Mouse (Mus musculus): ENCODE measurements around the gene Dusp3. TPM values are rescaled to one million over a fixed set of nuclear protein-coding genes. Genes with fewer than 3 reads are reported as not detected.
A peak's percentile ranks its signal among the peaks of the same experiment; 100 is the strongest.

The Dusp3 gene
- 18.4 and 22.7 TPM in 2 replicates for polyA plus RNA-seq (2015; fragmentation: Nextera tagmentation; extraction: Ambion mirVana)

DNA sequence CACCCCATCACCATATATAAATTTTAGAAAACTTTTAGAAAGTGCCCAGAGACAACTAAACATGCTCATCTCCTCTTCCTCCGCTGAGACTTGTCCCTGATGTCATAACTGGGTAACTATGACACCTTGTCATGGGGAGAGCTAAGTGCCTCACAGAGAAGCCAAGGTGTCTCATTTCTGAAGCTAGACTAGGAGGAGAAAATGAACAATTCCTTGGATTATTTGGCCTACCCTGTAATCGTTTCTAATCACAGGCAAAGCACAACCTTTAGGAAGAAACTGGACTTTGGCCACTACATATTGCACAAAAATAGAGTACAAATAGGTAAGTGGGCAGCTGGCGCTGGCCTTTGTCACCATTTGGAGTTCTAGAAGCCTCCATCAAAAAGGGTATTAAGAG, at the start of gene Dusp3:
TSS of gene Dusp3 (minus strand) at position 101 of the 400 bp plus-strand sequence.
- ATAC-seq (0 out of 2 replicates have a peak, but pooled peaks have one; percentile 19), DNase-seq (no peak)
- Histone ChIP-seq H3K9ac (replicated peaks) (no peak within 1 kb of the TSS), H3K9me3 (ENCODE audit: low read length) (no peaks in the 10 kb centered on the region), H3K27me3 (ENCODE audit: insufficient read depth, low read length) (no peaks in the 10 kb centered on the region), H3K4me2 (ENCODE audit: low read depth, low read length) (no peak within 1 kb of the TSS), H3K4me1 (ENCODE audit: insufficient read depth) (peaks cover 14% of the 10 kb centered on the region), H3K36me3 (replicated peaks; ENCODE audit: insufficient read depth, low read length) (no peaks in the 10 kb centered on the region), H3K4me3 (ENCODE audit: low read depth, low read length) (no peak within 1 kb of the TSS), H3K27ac (ENCODE audit: low read depth) (peak within 1 kb of the TSS; percentile 61)
- TF ChIP-seq CTCF (IDR thresholded peaks at IDR 0.05; ENCODE audit: low read depth) = no peak
- no peak; the same call in 1 of the 2 replicates for TF ChIP-seq EP300 (IDR thresholded peaks at IDR 0.05; ENCODE audit: low read depth)
- WGBS (ENCODE audit: insufficient replicate concordance) = 66% methylated on average over 3 of the region's 3 CpGs

GRCm38 (mm10) chr11:102036336-102036735, 49.5 kb upstream of the Dusp3 start:
- ATAC-seq (no peak), DNase-seq (no peak)
- Histone ChIP-seq H3K27ac (ENCODE audit: low read depth) (no peak overlapping the region), H3K9ac (replicated peaks) (no peak overlapping the region), H3K4me2 (ENCODE audit: low read depth, low read length) (no peak overlapping the region), H3K4me3 (ENCODE audit: low read depth, low read length) (no peak overlapping the region), H3K27me3 (ENCODE audit: insufficient read depth, low read length) (no peaks in the 10 kb centered on the region), H3K36me3 (replicated peaks; ENCODE audit: insufficient read depth, low read length) (no peaks in the 10 kb centered on the region), H3K9me3 (ENCODE audit: low read length) (no peaks in the 10 kb centered on the region), H3K4me1 (ENCODE audit: insufficient read depth) (no peaks in the 10 kb centered on the region)
- WGBS (ENCODE audit: insufficient replicate concordance) = 68% methylated on average over 7 of the region's 7 CpGs
- no peak for TF ChIP-seq CTCF (IDR thresholded peaks at IDR 0.05; ENCODE audit: low read depth)
- TF ChIP-seq EP300 (IDR thresholded peaks at IDR 0.05; ENCODE audit: low read depth) = no peak

DNA sequence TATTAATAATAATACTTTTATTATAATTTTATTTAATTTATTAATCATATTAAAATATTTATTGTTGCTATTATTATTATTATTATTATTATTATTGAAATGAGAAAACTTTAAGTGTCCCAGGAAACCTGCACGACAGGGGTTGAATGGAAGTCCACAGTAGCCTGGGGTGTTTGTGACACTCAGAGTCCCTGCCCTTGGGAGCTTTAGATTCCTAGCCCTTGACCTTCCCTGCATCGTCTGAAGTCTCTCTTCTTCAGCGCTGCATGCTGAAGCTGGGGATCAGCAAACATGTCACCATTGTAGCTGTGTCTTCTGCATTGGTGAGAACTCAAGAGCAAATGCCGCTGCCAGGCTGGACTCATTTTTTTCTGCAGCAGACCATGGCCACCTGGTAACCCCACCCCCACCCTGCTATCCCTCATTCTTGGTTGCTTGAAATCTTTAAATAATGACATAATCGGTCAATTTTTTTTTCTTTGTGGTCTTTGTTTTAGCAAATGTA, 48.7 kb upstream of the Dusp3 start:
- ATAC-seq (no peak), DNase-seq (no peak)
- Histone ChIP-seq H3K36me3 (replicated peaks; ENCODE audit: insufficient read depth, low read length) (no peaks in the 10 kb centered on the region), H3K4me2 (ENCODE audit: low read depth, low read length) (no peak overlapping the region), H3K4me1 (ENCODE audit: insufficient read depth) (no peaks in the 10 kb centered on the region), H3K27ac (ENCODE audit: low read depth) (no peak overlapping the region), H3K27me3 (ENCODE audit: insufficient read depth, low read length) (no peaks in the 10 kb centered on the region), H3K9me3 (ENCODE audit: low read length) (no peaks in the 10 kb centered on the region), H3K9ac (replicated peaks) (no peak overlapping the region), H3K4me3 (ENCODE audit: low read depth, low read length) (no peak overlapping the region)
- no peak for TF ChIP-seq EP300 (IDR thresholded peaks at IDR 0.05; ENCODE audit: low read depth)
- no peak for TF ChIP-seq CTCF (IDR thresholded peaks at IDR 0.05; ENCODE audit: low read depth)
- 74% methylated on average over 5 of the region's 5 CpGs for WGBS (ENCODE audit: insufficient replicate concordance)

DNA sequence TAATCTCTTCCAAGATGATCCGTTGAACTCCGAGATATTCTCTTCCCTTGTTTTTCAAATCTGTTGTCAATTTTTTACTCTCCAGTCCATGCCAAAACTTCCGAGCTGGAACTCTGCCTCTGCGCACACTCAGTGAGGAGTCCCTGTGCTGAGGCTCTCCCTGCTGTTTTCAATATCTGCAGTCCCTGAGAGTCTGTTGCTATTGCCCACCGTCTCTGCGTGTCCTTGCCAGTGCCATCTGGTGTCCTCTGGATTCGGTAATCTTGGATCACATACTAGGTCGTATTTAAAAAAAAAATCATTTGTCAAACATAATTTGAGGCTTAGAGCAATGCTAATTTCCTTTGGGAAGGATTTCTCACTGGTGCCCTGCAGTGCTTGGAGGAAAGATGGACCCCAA, 48.1 kb upstream of the Dusp3 start:
- no peak for DNase-seq
- Histone ChIP-seq H3K4me3 (ENCODE audit: low read depth, low read length) (no peak overlapping the region), H3K4me1 (ENCODE audit: insufficient read depth) (no peaks in the 10 kb centered on the region), H3K36me3 (replicated peaks; ENCODE audit: insufficient read depth, low read length) (no peaks in the 10 kb centered on the region), H3K27ac (ENCODE audit: low read depth) (no peak overlapping the region), H3K4me2 (ENCODE audit: low read depth, low read length) (no peak overlapping the region), H3K27me3 (ENCODE audit: insufficient read depth, low read length) (no peaks in the 10 kb centered on the region), H3K9ac (replicated peaks) (no peak overlapping the region), H3K9me3 (ENCODE audit: low read length) (no peaks in the 10 kb centered on the region)
- no peak for TF ChIP-seq CTCF (IDR thresholded peaks at IDR 0.05; ENCODE audit: low read depth)
- TF ChIP-seq EP300 (IDR thresholded peaks at IDR 0.05; ENCODE audit: low read depth) = no peak
- ATAC-seq = no peak
- 74% methylated on average over 8 of the region's 8 CpGs for WGBS (ENCODE audit: insufficient replicate concordance)

DNA sequence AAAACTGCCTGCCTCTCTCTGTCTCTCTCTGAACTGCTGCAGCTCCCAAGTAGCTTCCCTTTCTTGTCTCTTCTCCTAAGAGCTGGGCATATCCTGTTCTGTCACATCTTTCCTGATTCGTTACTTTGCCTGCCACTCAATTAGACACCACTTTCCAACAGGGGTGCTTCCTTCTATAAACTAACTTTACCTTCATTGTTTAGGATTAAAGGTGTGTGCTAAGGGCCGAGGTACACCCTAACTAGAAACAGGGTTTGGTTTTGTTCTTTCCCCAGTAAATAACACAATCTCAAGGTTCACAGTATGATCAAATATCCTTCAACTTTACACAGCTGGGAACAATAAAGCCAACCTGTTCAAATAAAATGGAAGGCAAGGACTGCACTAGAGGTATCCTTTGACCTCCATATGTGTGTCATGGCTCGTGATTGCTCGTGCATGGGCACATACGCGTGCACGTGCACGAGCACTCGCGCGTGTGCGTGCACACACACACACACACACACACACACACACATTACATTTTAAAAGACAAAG, 46.3 kb upstream of the Dusp3 start:
- no peaks in the 10 kb centered on the region for H3K9me3 ChIP-seq (ENCODE audit: low read length)
- no peak for ATAC-seq
- 80% methylated on average over 12 of the region's 12 CpGs for WGBS (ENCODE audit: insufficient replicate concordance)

DNA sequence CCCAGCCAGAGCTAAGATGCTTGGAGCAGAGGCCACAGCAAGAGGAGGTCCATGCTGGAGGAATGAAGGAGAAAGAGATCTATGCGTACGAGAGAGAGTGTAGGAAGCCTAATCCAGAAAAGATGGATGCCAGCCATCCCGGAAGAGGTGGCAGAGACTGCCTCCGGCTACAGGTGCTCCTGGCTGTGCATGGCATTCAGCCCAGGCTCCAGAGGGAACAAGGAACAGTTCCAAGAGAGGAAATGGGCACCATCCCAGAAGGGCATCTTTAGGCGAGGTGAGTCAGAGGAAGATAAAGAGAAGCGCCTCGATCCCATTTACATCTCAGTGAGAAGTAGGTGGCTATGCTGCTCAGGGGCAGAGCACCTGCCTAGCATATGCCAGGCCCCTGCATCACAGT, 44.3 kb upstream of the Dusp3 start:
- TF ChIP-seq CTCF (IDR thresholded peaks at IDR 0.05; ENCODE audit: low read depth) (no peak), EP300 (IDR thresholded peaks at IDR 0.05; ENCODE audit: low read depth) (no peak)
- Histone ChIP-seq H3K27ac (ENCODE audit: low read depth) (no peak overlapping the region), H3K4me3 (ENCODE audit: low read depth, low read length) (no peak overlapping the region), H3K9me3 (ENCODE audit: low read length) (no peaks in the 10 kb centered on the region), H3K9ac (replicated peaks) (no peak overlapping the region), H3K27me3 (ENCODE audit: insufficient read depth, low read length) (peaks cover 16% of the 10 kb centered on the region), H3K36me3 (replicated peaks; ENCODE audit: insufficient read depth, low read length) (no peaks in the 10 kb centered on the region), H3K4me2 (ENCODE audit: low read depth, low read length) (no peak overlapping the region), H3K4me1 (ENCODE audit: insufficient read depth) (0 out of 2 replicates have a peak, but pooled peaks cover 4% of the 10 kb centered on the region)
- WGBS (ENCODE audit: insufficient replicate concordance) = 73% methylated on average over 7 of the region's 7 CpGs
- ATAC-seq (no peak), DNase-seq (no peak)

More for the DNA sequence above, 46.3 kb upstream of the Dusp3 start:
- H3K4me2 ChIP-seq (ENCODE audit: low read depth, low read length) = no peak overlapping the region
- no peaks in the 10 kb centered on the region for H3K36me3 ChIP-seq (replicated peaks; ENCODE audit: insufficient read depth, low read length)
- peaks cover 2% of the 10 kb centered on the region; the same call in 1 of the 2 replicates for H3K27me3 ChIP-seq (ENCODE audit: insufficient read depth, low read length)
- H3K4me3 ChIP-seq (ENCODE audit: low read depth, low read length) = no peak overlapping the region
- H3K9ac ChIP-seq (replicated peaks) = no peak overlapping the region
- no peak for TF ChIP-seq EP300 (IDR thresholded peaks at IDR 0.05; ENCODE audit: low read depth)
- no peak for DNase-seq
- H3K4me1 ChIP-seq (ENCODE audit: insufficient read depth) = no peaks in the 10 kb centered on the region
- no peak overlapping the region for H3K27ac ChIP-seq (ENCODE audit: low read depth)

Measured in liver, postnatal 0 days (tissue).